Mouse (Mus musculus) testis, adult 2 months (tissue): ENCODE data around the gene Opcml.

Experiments
- CTCF ChIP-seq: fragments of 200-500 bp; IDR thresholded peaks from 2 replicates; pipeline ENCODE4 v1.5.1; 2012; ENCODE audit warnings: low read depth, mild to moderate bottlenecking, inconsistent platforms, low read length, moderate library complexity; ENCODE audit not compliant: control insufficient read depth, insufficient read depth, insufficient replicate concordance
- POLR2A ChIP-seq: fragments of 200-500 bp; IDR thresholded peaks from 2 replicates; pipeline ENCODE4 v1.6.1; 2012; ENCODE audit warnings: low read depth, mild to moderate bottlenecking, inconsistent platforms, low read length, moderate library complexity; ENCODE audit not compliant: control insufficient read depth

DNA sequence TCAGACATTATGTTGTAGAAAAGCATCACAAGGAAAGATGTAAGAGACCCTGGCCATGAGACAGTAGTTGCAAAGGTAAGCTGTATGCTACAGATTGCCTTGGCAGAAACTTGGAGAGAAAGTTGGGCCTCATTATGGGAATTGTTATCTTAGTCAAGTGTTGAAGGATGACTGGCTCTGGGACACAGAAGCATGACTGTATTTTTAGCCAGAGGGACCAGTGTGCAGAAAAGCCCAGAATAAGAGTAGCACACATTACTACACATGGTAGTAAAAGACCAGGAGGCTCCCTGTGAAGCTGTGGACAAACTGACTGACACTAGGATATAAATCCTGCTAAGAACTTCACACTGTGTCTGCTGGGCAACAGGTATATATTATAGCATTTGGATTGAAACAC lies 1016.1 kb downstream of the Opcml start:
- no peak for TF ChIP-seq POLR2A
- TF ChIP-seq CTCF, result no peak
